Mouse (Mus musculus) heart, embryonic 14.5 days (tissue): ENCODE data around the gene Safb. TPM values are rescaled to one million over a fixed set of nuclear protein-coding genes. Genes with fewer than 3 reads are reported as not detected.

ENCODE experiments used
- ATAC-seq: fragments of 200-750 bp; cut with Nextera tagmentation; 2 replicates; pipeline ENCODE4 v1.8.0; 2017; ENCODE audit warnings: low read depth, moderate TSS enrichment; ENCODE audit not compliant: insufficient number of reproducible peaks, insufficient read depth, low FRiP score
- H3K27ac ChIP-seq, 2 experiments: fragments of 200-500 bp in 1 of 2; fragments of 300-500 bp in 1 of 2; sonication (generic) in 1 of 2; replicated peaks in 1 of 2; 2 replicates each; pipeline ENCODE4 v1.5.1; 2012 to 2014; ENCODE audit warnings: low read depth in 2 of 2, low read length in 2 of 2, control low read depth in 1 of 2, mild to moderate bottlenecking in 1 of 2, mixed read lengths in 1 of 2; ENCODE audit not compliant: control insufficient read depth in 1 of 2, insufficient read depth in 1 of 2
- H3K27me3 ChIP-seq: fragments of 300-500 bp; sonication (generic); 2 replicates; pipeline ENCODE4 v1.6.1; 2014; ENCODE audit warnings: mild to moderate bottlenecking, low read length, control low read depth; ENCODE audit not compliant: control insufficient read depth, insufficient read depth
- H3K36me3 ChIP-seq: fragments of 300-500 bp; sonication (generic); 2 replicates; pipeline ENCODE4 v1.6.1; 2014; ENCODE audit warnings: mild to moderate bottlenecking, control low read depth, low read length, mixed read lengths; ENCODE audit not compliant: control insufficient read depth, insufficient read depth
- H3K4me1 ChIP-seq, 2 experiments: fragments of 200-500 bp in 1 of 2; fragments of 300-500 bp in 1 of 2; sonication (generic) in 1 of 2; 2 replicates each; pipeline ENCODE4 v1.6.1; 2012 to 2014; ENCODE audit warnings: low read length in 2 of 2, control low read depth in 1 of 2, mixed read lengths in 1 of 2; ENCODE audit not compliant: control insufficient read depth in 2 of 2, insufficient read depth in 2 of 2
- H3K4me2 ChIP-seq: fragments of 300-500 bp; sonication (generic); 2 replicates; pipeline ENCODE4 v1.6.1; 2014; ENCODE audit warnings: mild to moderate bottlenecking, low read length
- H3K4me3 ChIP-seq, 2 experiments: fragments of 200-500 bp in 1 of 2; fragments of 300-500 bp in 1 of 2; sonication (generic) in 1 of 2; 2 replicates each; pipeline ENCODE4 v1.5.1; 2012 to 2014; ENCODE audit warnings: low read length in 2 of 2, mild to moderate bottlenecking in 2 of 2, control low read depth in 1 of 2, low read depth in 1 of 2, moderate library complexity in 1 of 2; ENCODE audit not compliant: control insufficient read depth in 1 of 2, insufficient read depth in 1 of 2
- H3K9ac ChIP-seq: fragments of 300-500 bp; sonication (generic); 2 replicates; pipeline ENCODE4 v1.6.1; 2014; ENCODE audit warnings: mild to moderate bottlenecking, low read length
- H3K9me3 ChIP-seq: fragments of 300-500 bp; sonication (generic); 2 replicates; pipeline ENCODE4 v1.6.1; 2016; ENCODE audit warnings: low read length, control low read depth; ENCODE audit not compliant: control insufficient read depth
- WGBS: fragments of 180-500 bp; shearing (Covaris S2); extraction: QIAGEN DNeasy Blood & Tissue Kit; methylation state at CpG from one replicate; pipeline ENCODE4 v1.1.7; 2014; 5-methylcytosine and 5-hydroxymethylcytosine counted together
- polyA plus RNA-seq: library from polyadenylated mRNA; unstranded; fragments of >200 nt; fragmentation: Nextera tagmentation; extraction: Ambion mirVana; gene quantifications from 2 replicates; pipeline ENCODE4 v1.2.1, GENCODE M21; 2014

Safb gene
- polyA plus RNA-seq, 1 experiment from 2014 or later: 52.9 TPM

- Histone ChIP-seq H3K36me3 (peaks cover 89% of the 10 kb centered on the region), H3K9ac (no peak overlapping the region), H3K27me3 (no peaks in the 10 kb centered on the region), H3K4me2 (no peak overlapping the region), H3K4me3 (no peak overlapping the region), H3K27ac (no peak overlapping the region), H3K4me1 (peaks cover 5 to 10% of the 10 kb centered on the region in 2 experiments), H3K9me3 (no peaks in the 10 kb centered on the region)
- 86% methylated on average over 3 of the region's 3 CpGs for WGBS
- no peak for ATAC-seq
Observed at GRCm38 (mm10) chr17:56604422-56604821, 19.8 kb downstream of the Safb start.

- no peak overlapping the region for H3K4me2 ChIP-seq
- peaks cover 5 to 14% of the 10 kb centered on the region in 2 experiments for H3K4me1 ChIP-seq
- no peak overlapping the region for H3K4me3 ChIP-seq
- no peak for ATAC-seq
- no peak overlapping the region for H3K27ac ChIP-seq
- 80% methylated on average over 9 of the region's 9 CpGs for WGBS
- H3K9me3 ChIP-seq: no peaks in the 10 kb centered on the region
- no peaks in the 10 kb centered on the region for H3K27me3 ChIP-seq
- H3K9ac ChIP-seq: no peak overlapping the region
- peaks cover 79% of the 10 kb centered on the region for H3K36me3 ChIP-seq
Observed at GRCm38 (mm10) chr17:56605431-56605830, 20.8 kb downstream of the Safb start.

GRCm38 (mm10) chr17:56607521-56608062, 23.0 kb downstream of the Safb start:
- no peak for ATAC-seq
- no peaks in the 10 kb centered on the region for H3K27me3 ChIP-seq
- no peak overlapping the region for H3K27ac ChIP-seq
- WGBS: 77% methylated on average over 3 of the region's 3 CpGs
- H3K9ac ChIP-seq: no peak overlapping the region
- H3K4me2 ChIP-seq: no peak overlapping the region
- no peak overlapping the region for H3K4me3 ChIP-seq
- peaks cover 58% of the 10 kb centered on the region for H3K36me3 ChIP-seq
- peaks cover 5 to 15% of the 10 kb centered on the region in 2 experiments for H3K4me1 ChIP-seq
- no peaks in the 10 kb centered on the region for H3K9me3 ChIP-seq

GRCm38 (mm10) chr17:56608699-56609098, 24.1 kb downstream of the Safb start:
- Histone ChIP-seq H3K27ac (peak overlapping the region in 1 of 2 experiments; percentile 53; a peak in 2 of 4 replicates), H3K4me3 (peak overlapping the region; percentile 73 to 95), H3K9me3 (no peaks in the 10 kb centered on the region), H3K27me3 (no peaks in the 10 kb centered on the region), H3K9ac (peak overlapping the region; percentile 89), H3K4me2 (peak overlapping the region; percentile 71), H3K36me3 (peaks cover 47% of the 10 kb centered on the region), H3K4me1 (peaks cover 5 to 15% of the 10 kb centered on the region in 2 experiments)
- no peak for ATAC-seq
- WGBS: 36% methylated on average over 5 of the region's 5 CpGs

GRCm38 (mm10) chr17:56609452-56610171, 25.0 kb downstream of the Safb start, which contains the start of gene 2410015M20Rik:
TSS of gene 2410015M20Rik (minus strand) at chr17:56609771.
- no peaks in the 10 kb centered on the region for H3K9me3 ChIP-seq
- peaks cover 43% of the 10 kb centered on the region for H3K36me3 ChIP-seq
- peak within 1 kb of the TSS; percentile 73 to 95 for H3K4me3 ChIP-seq
- no peaks in the 10 kb centered on the region for H3K27me3 ChIP-seq
- WGBS: under 1% methylated on average over 44 of the region's 44 CpGs
- H3K4me1 ChIP-seq: peaks cover 8 to 20% of the 10 kb centered on the region in 2 experiments
- peak within 1 kb of the TSS; percentile 71 for H3K4me2 ChIP-seq
- peak within 1 kb of the TSS; percentile 89 for H3K9ac ChIP-seq
- peak within 1 kb of the TSS; percentile 53 to 76 for H3K27ac ChIP-seq
- peak; percentile 83 for ATAC-seq

- Histone ChIP-seq H3K4me2 (no peak overlapping the region), H3K9me3 (no peaks in the 10 kb centered on the region), H3K36me3 (peaks cover 43% of the 10 kb centered on the region), H3K27me3 (no peaks in the 10 kb centered on the region), H3K4me1 (peaks cover 8 to 28% of the 10 kb centered on the region in 2 experiments), H3K4me3 (no peak overlapping the region), H3K27ac (no peak overlapping the region), H3K9ac (no peak overlapping the region)
- 65% methylated on average over 2 of the region's 2 CpGs for WGBS
- ATAC-seq: no peak
Observed at GRCm38 (mm10) chr17:56611323-56611722, 26.7 kb downstream of the Safb start.

GRCm38 (mm10) chr17:56611861-56612564, 27.4 kb downstream of the Safb start:
- H3K4me1 ChIP-seq: peaks cover 8 to 28% of the 10 kb centered on the region in 2 experiments
- no peak overlapping the region for H3K27ac ChIP-seq
- no peaks in the 10 kb centered on the region for H3K27me3 ChIP-seq
- H3K4me2 ChIP-seq: 0 out of 2 replicates have a peak overlapping the region, but pooled peaks have one; percentile 13
- no peaks in the 10 kb centered on the region for H3K9me3 ChIP-seq
- 18% methylated on average over 14 of the region's 14 CpGs for WGBS
- ATAC-seq: no peak
- H3K36me3 ChIP-seq: peaks cover 43% of the 10 kb centered on the region
- H3K9ac ChIP-seq: no peak overlapping the region
- H3K4me3 ChIP-seq: no peak overlapping the region
